Mouse (Mus musculus): ENCODE measurements at regions not wholly inside any gene's neighbourhood (a gene's known extent, or its start where the extent isn't known, plus 50 kb on each side); places are given as distances from the start of the nearest gene placed in this dataset.

DNA sequence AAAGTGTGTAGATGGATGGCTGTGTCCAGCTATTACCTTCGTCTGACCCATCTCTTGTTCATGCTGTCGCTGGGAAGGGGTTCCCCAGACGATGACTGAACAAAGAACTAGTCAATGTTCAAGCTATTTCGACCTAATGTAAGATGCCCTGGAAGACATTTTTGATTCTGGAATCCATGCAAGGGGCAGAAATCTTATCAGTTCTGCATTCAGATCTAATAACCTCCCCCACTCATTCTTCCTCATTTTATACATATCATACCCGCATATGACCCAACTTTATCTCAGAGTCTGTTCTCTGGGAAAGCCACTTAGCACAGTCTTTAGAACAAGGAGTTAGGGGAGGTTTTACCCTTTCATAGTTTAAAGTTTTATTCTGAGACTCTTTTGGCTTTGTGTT is 52.2 kb upstream of the 2310009B15Rik start:
- no peak for DNase-seq

DNA sequence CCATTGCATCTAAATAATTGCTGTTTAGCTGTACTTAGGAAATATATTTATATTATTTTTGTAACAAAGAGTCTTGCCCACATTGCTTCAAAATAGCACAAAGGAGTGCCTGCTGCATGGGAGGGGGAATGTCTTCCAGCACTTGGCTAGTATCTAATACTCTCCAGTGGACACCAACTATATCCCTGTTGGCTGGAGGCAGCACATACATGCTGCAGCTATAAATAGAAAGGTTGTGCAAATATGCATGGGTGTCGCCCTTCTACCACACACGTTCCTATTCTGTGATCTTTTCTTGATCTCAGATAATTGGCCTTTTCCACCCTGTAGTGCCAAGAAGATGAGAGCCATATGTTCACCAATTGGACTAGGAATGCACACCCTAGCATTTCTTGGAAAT is 53.0 kb upstream of the 2310009B15Rik start:
- DNase-seq, result no peak

DNA sequence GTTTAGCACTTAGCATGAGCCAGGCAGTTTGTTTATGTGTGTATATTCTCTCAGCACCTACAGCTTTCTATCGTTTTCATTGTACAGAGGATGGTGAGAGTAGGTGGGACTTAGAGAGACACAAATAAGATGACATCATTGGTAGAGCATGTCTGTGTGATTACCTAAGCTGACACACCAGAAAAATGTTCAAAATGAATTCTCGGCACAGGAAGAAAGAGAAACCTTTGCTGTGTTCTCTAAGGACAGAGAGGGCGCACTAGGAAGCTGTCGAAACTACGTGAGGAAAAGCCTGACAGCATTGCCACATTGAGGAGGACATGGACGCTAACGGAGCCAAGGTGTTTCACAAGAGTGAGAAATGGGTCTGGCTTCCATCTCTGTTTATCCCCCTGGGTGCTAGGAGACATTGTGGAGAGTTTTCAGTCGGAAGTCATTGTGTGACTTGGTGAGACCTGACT is 51.0 kb upstream of the Dennd1b start:
- peak; percentile 20 to 30 for DNase-seq

DNA sequence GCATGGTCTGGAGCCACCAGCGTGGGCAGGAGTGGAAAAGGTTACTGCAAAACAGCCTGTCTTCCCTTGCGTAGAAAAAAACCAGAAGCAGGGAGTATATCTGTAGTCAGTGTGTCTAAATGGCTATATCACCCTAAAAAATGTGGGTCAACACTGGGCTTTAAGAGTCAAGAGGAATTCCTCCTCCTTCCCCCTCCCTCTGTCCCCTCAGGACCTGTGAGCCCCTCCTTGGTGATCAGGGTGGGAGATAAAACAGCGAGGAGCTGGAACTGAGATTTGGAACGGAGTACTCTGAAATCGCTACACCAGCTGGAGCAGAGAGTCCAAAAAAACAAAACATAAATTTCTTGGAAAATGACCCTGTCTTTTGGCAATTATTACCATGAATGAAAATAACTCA is 50.3 kb upstream of the Dennd1b start:
- DNase-seq, result peak in 1 of 2 experiments; percentile 12

- no peak for DNase-seq
These were observed 49.8 kb upstream of the Dennd1b start for GRCm38 (mm10) chr1:138913428-138913827.
